12 mouse cellular contexts compared by ENCODE assay signal in genomic region chr5:124205809-124206380, GRCm38 (mm10). TPM values are rescaled to one million over a fixed set of nuclear protein-coding genes. Genes with fewer than 3 reads are reported as not detected.
A peak's percentile ranks its signal among the peaks of the same experiment; 100 is the strongest.
DNase-seq lines count a peak whose midpoint lies in the region; ATAC-seq and TF ChIP-seq lines count a peak whose summit lies in the region.
"Had no signal": no experiment of that assay in that cellular context is flagged by ENCODE, and none has a peak within 500 bp of the region (broad histone marks: within the 10 kb centered on the region; RNA-seq: fewer than 3 reads in every experiment).

No protein-coding gene starts in this region.

- H3K9me3 ChIP-seq in heart, embryonic 10.5 days, result no peaks in the 10 kb centered on the region
- no peaks in the 10 kb centered on the region for H3K9me3 ChIP-seq in heart, embryonic 16.5 days (replicated peaks; ENCODE audit: control insufficient read depth, low read length)
- H3K9me3 ChIP-seq: liver, embryonic 13.5 days had no signal

- ATAC-seq in heart, embryonic 16.5 days (replicated peaks; ENCODE audit: extremely low read depth, insufficient read depth, low FRiP score), result no peak
- ATAC-seq in megakaryocyte progenitor cell, adult 5-6 weeks (replicated peaks; ENCODE audit: poor library complexity), result no peak
- ATAC-seq: forebrain, embryonic 14.5 days; intestine, embryonic 16.5 days had no signal

- H3K4me3 ChIP-seq in heart, embryonic 10.5 days, result peak overlapping the region; percentile 31
- H3K4me3 ChIP-seq in layer of hippocampus, adult 2 months, result no peak overlapping the region
- no peak overlapping the region for H3K4me3 ChIP-seq in heart, embryonic 16.5 days (ENCODE audit: low read length)
- H3K4me3 ChIP-seq: liver, embryonic 13.5 days had no signal

- H3K27me3 ChIP-seq in heart, embryonic 10.5 days (ENCODE audit: insufficient read depth, poor library complexity, severe bottlenecking), result no peaks in the 10 kb centered on the region
- H3K27me3 ChIP-seq in heart, embryonic 16.5 days (ENCODE audit: control insufficient read depth, insufficient read depth, low read length), result no peaks in the 10 kb centered on the region
- H3K27me3 ChIP-seq: liver, embryonic 13.5 days had no signal

- WGBS in heart, embryonic 10.5 days, result 20% methylated on average over 5 of the region's 5 CpGs
- WGBS in heart, embryonic 16.5 days, result 28% methylated on average over 4 of the region's 5 CpGs

- H3K4me2 ChIP-seq in heart, embryonic 16.5 days (ENCODE audit: low read depth, low read length), result peak overlapping the region; percentile 5; the same call in 1 of the 2 replicates
- H3K4me2 ChIP-seq: liver, embryonic 13.5 days had no signal

- H3K4me1 ChIP-seq in heart, embryonic 10.5 days, result peaks cover 93% of the 10 kb centered on the region
- H3K4me1 ChIP-seq in heart, embryonic 16.5 days (ENCODE audit: control insufficient read depth, insufficient read depth, low read length), result peaks cover 88% of the 10 kb centered on the region

- peak overlapping the region; percentile 49 for H3K9ac ChIP-seq in heart, embryonic 16.5 days (ENCODE audit: low read length)

- peaks cover 3% of the 10 kb centered on the region; the same call in 1 of the 2 replicates for H3K36me3 ChIP-seq in heart, embryonic 10.5 days
- H3K36me3 ChIP-seq in heart, embryonic 16.5 days (ENCODE audit: control insufficient read depth, insufficient read depth), result no peaks in the 10 kb centered on the region

- intact Hi-C loops in heart, postnatal 36 days (cut with DNase I), result loop anchor here (1.0 to 5.0 kb wide), 3 partner anchors 20 to 41 kb away; partner anchors contain the start of gene Pitpnm2

- DNase-seq in heart, embryonic 10.5 days (ENCODE audit: low spot score), result no peak
- DNase-seq in heart, postnatal 36 days, result no peak
- DNase-seq in layer of hippocampus, adult 2 months (ENCODE audit: low spot score in 2 of 2), result no peak
- DNase-seq in layer of hippocampus, postnatal 36 days, result no peak
- DNase-seq in R1 (ENCODE audit: low read depth, low spot score), result peak; percentile 82
- no peak for DNase-seq in thymus, postnatal 14 days
- DNase-seq: B cell, adult 2 months; liver, embryonic 13.5 days had no signal

- no peak for TF ChIP-seq CTCF in layer of hippocampus, adult 2 months (conservative IDR thresholded peaks at IDR 0.05)

- H3K27ac ChIP-seq in heart, embryonic 10.5 days, result peak overlapping the region; percentile 91
- H3K27ac ChIP-seq in layer of hippocampus, adult 2 months, result peak overlapping the region; percentile 80; the same call in 1 of the 2 replicates
- H3K27ac ChIP-seq in heart, embryonic 16.5 days (ENCODE audit: low read length), result peak overlapping the region; percentile 92
- H3K27ac ChIP-seq: liver, embryonic 13.5 days had no signal

RNA-seq across cellular contexts. Expression of gene Pitpnm2, which starts 43.7 kb away (rescaled TPM):
- 4.8 and 6.1 TPM in 2 replicates for polyA plus RNA-seq in heart, embryonic 10.5 days (2016; fragmentation: Nextera tagmentation; extraction: Ambion mirVana)
- 10 to 100 TPM; 43.9 to 45.5 TPM for total RNA-seq in heart, postnatal 36 days (2021)
- 100 to 1,000 TPM; 379 to 394 TPM for total RNA-seq in layer of hippocampus, adult 2 months (2021)
- total RNA-seq in layer of hippocampus, postnatal 36 days (2021), result 100 to 1,000 TPM; 281 to 377 TPM
- 6.9 and 7.3 TPM in 2 replicates for polyA plus RNA-seq in heart, embryonic 16.5 days (2015; fragmentation: Nextera tagmentation; extraction: Ambion mirVana)
- total RNA-seq in megakaryocyte progenitor cell, adult 5-6 weeks (2015), result 6.0 and 7.5 TPM in 2 replicates
- 2.5 and 3.1 TPM in 2 replicates for total RNA-seq in megakaryocyte progenitor cell, adult 5-6 weeks (2017)

Comparison
In these comparisons a context has a peak if more than half of its experiments do, and no peak if none do; other contexts are left out.
1. RNA of gene Pitpnm2, which starts 43.7 kb away (total RNA-seq): 379 to 394 TPM in layer of hippocampus, adult 2 months and 281 to 377 TPM in layer of hippocampus, postnatal 36 days; 43.9 to 45.5 TPM in heart, postnatal 36 days and 2.5 to 7.5 TPM in megakaryocyte progenitor cell, adult 5-6 weeks; every median in the first group is over 4 times any median in the second.
2. Peak in every context shown above with its lines, with median percentiles within 50 percentile points of each other: H3K27ac ChIP-seq.